Mouse (Mus musculus): ENCODE results near the gene E130114P18Rik. TPM values are rescaled to one million over a fixed set of nuclear protein-coding genes. Genes with fewer than 3 reads are reported as not detected.
A peak's percentile ranks its signal among the peaks of the same experiment; 100 is the strongest.

E130114P18Rik gene
- polyA plus RNA-seq, 1 experiment from 2014 or later: 0.60 TPM

DNA sequence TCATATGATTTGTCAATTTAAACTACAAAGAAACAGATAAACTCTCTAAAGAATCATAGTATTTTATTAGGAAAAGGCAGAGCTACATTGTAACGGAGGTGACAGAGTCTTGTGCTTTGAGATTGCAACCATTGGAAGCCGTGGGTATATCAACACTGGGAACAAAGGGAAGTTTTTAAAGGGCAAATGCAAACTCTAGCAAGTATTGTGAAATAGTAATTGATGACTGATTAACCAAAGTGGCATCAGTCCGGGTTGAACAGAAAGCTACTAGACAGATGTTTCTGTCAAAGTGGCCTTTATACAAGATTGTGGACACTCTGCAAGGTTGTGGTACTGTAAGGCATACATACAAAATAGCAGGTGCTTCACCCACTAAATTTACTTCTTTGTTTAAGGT is 162.8 kb downstream of the E130114P18Rik start:
- Histone ChIP-seq H3K9ac (ENCODE audit: low read depth, low read length) (no peak overlapping the region), H3K27me3 (replicated peaks; ENCODE audit: control insufficient read depth, insufficient read depth, low read length) (no peaks in the 10 kb centered on the region), H3K36me3 (ENCODE audit: control insufficient read depth, insufficient read depth, low read length) (no peaks in the 10 kb centered on the region), H3K4me3 (ENCODE audit: low read depth, low read length) (no peak overlapping the region), H3K27ac (ENCODE audit: low read depth, low read length) (no peak overlapping the region), H3K4me1 (replicated peaks; ENCODE audit: control insufficient read depth, insufficient read depth, low read length) (no peaks in the 10 kb centered on the region), H3K4me2 (no peak overlapping the region), H3K9me3 (ENCODE audit: control insufficient read depth, low read length) (no peaks in the 10 kb centered on the region)
- WGBS: 75% methylated on average over 3 of the region's 3 CpGs
- ATAC-seq (replicated peaks; ENCODE audit: low FRiP score): peak; percentile 63; the same call in 1 of the 2 replicates
- DNase-seq (ENCODE audit: low spot score): no peak

DNA sequence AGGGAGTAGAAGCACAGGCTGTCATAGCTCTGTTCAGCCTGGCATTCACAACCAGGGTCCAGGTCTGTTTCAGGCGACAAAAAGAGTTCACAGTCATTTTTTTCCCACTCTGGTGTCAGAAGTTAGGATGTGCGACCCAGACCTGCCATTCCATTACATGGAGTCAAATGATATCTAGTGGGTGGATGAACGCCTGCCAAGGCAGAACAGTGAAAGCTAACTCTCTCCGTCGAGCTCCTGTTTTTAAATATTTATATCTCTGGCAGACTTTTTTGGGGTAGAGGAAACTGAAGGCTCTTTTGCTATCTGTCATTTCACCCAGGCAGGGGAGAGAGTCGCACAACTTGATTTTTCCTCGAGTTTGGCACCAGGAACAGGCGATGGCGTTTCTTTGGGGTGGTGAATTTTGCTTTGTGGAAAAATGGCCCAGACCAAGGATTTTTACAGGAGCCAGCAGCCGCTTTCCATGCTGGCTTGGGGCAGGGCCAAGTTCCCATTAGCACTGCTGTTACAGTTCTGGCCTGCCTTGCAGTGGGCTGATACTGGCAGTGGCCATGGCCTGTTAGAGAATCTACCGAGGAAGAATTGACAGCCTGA is 166.5 kb downstream of the E130114P18Rik start:
- no peak for DNase-seq (ENCODE audit: low spot score)
- Histone ChIP-seq H3K4me1 (replicated peaks; ENCODE audit: control insufficient read depth, insufficient read depth, low read length) (no peaks in the 10 kb centered on the region), H3K9ac (ENCODE audit: low read depth, low read length) (no peak overlapping the region), H3K4me2 (no peak overlapping the region), H3K27ac (ENCODE audit: low read depth, low read length) (no peak overlapping the region), H3K36me3 (ENCODE audit: control insufficient read depth, insufficient read depth, low read length) (no peaks in the 10 kb centered on the region), H3K4me3 (ENCODE audit: low read depth, low read length) (no peak overlapping the region), H3K27me3 (replicated peaks; ENCODE audit: control insufficient read depth, insufficient read depth, low read length) (no peaks in the 10 kb centered on the region), H3K9me3 (ENCODE audit: control insufficient read depth, low read length) (no peaks in the 10 kb centered on the region)
- no peak for ATAC-seq (replicated peaks; ENCODE audit: low FRiP score)
- 67% methylated on average over 11 of the region's 11 CpGs for WGBS

DNA sequence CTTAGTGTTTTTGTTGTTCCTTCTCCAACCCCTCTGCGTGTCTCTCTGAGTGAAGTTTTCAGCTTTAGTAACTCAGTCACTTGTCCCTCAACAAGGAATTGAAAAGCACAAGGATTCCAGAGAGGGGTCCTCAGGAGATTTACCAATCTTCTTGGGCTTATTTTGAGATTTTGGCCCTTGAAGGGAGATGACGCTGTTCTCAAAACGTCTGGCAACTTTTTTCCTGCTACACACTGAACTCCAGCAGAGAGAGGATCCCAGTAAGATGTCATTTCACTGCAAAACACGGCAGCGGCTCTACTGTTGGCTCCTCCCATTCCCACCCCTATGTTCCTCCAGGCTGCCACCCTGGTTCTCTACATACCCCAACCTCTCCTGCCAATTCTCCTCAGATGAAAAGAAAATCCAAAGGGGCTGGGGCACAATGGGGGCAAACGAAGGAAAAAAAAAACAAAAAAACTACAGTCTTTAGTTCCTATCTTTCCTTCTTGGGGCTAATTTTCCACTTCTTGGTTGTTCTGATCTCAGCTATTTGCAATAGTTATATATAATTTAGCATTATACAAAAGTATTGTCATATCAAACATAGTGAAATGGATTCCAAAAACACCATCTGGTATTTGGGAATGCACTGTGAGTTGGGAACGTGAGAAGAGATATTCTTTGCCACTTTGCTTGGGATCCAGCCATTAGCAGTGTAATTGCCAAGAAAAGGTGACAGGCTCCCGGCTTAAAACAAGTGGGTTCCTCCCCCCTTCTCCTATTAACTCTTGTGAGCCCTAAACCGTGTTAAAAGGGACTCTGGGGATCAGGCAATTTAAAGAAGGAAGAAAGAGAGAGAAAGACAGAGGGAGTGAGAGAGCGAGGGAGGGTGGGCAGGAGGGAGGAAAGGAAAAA is 167.8 kb downstream of the E130114P18Rik start:
- Histone ChIP-seq H3K9me3 (ENCODE audit: control insufficient read depth, low read length) (no peaks in the 10 kb centered on the region), H3K36me3 (ENCODE audit: control insufficient read depth, insufficient read depth, low read length) (no peaks in the 10 kb centered on the region), H3K4me2 (no peak overlapping the region), H3K9ac (ENCODE audit: low read depth, low read length) (no peak overlapping the region), H3K4me3 (ENCODE audit: low read depth, low read length) (no peak overlapping the region), H3K4me1 (replicated peaks; ENCODE audit: control insufficient read depth, insufficient read depth, low read length) (no peaks in the 10 kb centered on the region), H3K27me3 (replicated peaks; ENCODE audit: control insufficient read depth, insufficient read depth, low read length) (no peaks in the 10 kb centered on the region), H3K27ac (ENCODE audit: low read depth, low read length) (no peak overlapping the region)
- DNase-seq (ENCODE audit: low spot score) (no peak), ATAC-seq (replicated peaks; ENCODE audit: low FRiP score) (no peak)
- WGBS: 41% methylated on average over 10 of the region's 10 CpGs

DNA sequence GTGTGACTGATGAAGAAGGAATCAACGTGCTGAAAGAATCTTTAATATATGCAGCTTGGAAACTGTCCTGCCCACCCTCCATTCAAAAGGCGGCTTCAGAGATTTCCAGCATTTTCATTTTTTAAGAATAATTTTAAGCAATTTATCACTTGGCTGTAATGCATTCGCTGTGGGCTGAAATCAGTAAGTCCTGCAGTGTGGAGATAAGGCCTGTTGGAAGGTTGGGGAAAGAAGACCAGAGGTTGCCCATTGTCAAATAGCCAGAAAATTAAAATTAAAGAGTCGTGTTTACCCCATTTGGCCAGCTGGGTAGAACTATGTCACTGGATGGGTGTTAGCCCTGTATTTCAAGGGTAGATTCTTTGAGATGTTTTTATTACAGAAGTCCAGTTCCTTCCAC is 168.5 kb downstream of the E130114P18Rik start:
- H3K4me2 ChIP-seq: no peak overlapping the region
- WGBS: 66% methylated on average over 4 of the region's 4 CpGs
- no peak for DNase-seq (ENCODE audit: low spot score)
- ATAC-seq (replicated peaks; ENCODE audit: low FRiP score): no peak
- no peak overlapping the region for H3K27ac ChIP-seq (ENCODE audit: low read depth, low read length)
- H3K27me3 ChIP-seq (replicated peaks; ENCODE audit: control insufficient read depth, insufficient read depth, low read length): no peaks in the 10 kb centered on the region
- no peaks in the 10 kb centered on the region for H3K9me3 ChIP-seq (ENCODE audit: control insufficient read depth, low read length)
- no peak overlapping the region for H3K4me3 ChIP-seq (ENCODE audit: low read depth, low read length)
- H3K4me1 ChIP-seq (replicated peaks; ENCODE audit: control insufficient read depth, insufficient read depth, low read length): no peaks in the 10 kb centered on the region
- no peaks in the 10 kb centered on the region for H3K36me3 ChIP-seq (ENCODE audit: control insufficient read depth, insufficient read depth, low read length)
- H3K9ac ChIP-seq (ENCODE audit: low read depth, low read length): no peak overlapping the region

DNA sequence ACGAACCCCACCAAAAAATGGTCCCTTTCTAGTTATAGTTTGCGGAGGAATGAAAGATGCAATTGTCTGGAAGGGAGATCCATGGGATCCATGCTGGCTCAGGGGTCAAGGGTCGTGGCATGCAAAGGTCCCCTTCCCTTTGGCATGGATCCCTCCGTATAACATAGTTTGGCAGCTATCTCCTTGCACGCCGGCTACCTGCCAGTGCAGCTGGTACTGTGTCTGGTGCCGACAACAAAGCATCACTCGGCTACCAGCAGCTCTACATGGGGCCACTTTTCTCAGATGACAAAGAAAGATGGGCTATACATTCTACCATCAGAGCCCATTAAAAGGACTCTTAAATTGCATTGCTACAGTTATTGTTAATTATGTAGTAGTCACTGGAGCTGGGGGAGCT is 169.2 kb downstream of the E130114P18Rik start:
- WGBS: 80% methylated on average over 8 of the region's 8 CpGs
- Histone ChIP-seq H3K4me2 (no peak overlapping the region), H3K4me3 (ENCODE audit: low read depth, low read length) (no peak overlapping the region), H3K4me1 (replicated peaks; ENCODE audit: control insufficient read depth, insufficient read depth, low read length) (no peaks in the 10 kb centered on the region), H3K27me3 (replicated peaks; ENCODE audit: control insufficient read depth, insufficient read depth, low read length) (no peaks in the 10 kb centered on the region), H3K36me3 (ENCODE audit: control insufficient read depth, insufficient read depth, low read length) (no peaks in the 10 kb centered on the region), H3K9ac (ENCODE audit: low read depth, low read length) (no peak overlapping the region), H3K27ac (ENCODE audit: low read depth, low read length) (no peak overlapping the region), H3K9me3 (ENCODE audit: control insufficient read depth, low read length) (no peaks in the 10 kb centered on the region)
- ATAC-seq (replicated peaks; ENCODE audit: low FRiP score) (no peak), DNase-seq (ENCODE audit: low spot score) (no peak)

DNA sequence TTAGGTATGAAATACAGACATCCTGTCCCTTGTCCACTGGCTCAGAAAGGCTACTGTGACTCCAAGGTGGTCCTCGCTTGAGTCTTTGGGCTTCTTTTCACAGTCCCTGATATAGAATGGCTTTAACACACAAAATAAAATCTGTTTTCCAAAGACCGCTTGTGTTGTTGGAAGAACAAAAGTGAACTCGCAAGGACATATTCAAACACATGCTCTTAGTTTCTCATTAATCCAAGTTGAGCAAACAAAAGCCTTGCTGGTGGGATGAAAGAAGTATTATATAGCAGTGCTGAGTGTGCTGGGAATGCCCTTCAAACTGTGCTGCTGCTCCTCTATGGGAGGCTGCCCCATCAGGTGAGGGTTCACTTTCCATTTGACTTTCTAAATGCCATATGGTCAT is 169.7 kb downstream of the E130114P18Rik start:
- Histone ChIP-seq H3K4me3 (ENCODE audit: low read depth, low read length) (no peak overlapping the region), H3K36me3 (ENCODE audit: control insufficient read depth, insufficient read depth, low read length) (no peaks in the 10 kb centered on the region), H3K9ac (ENCODE audit: low read depth, low read length) (no peak overlapping the region), H3K9me3 (ENCODE audit: control insufficient read depth, low read length) (no peaks in the 10 kb centered on the region), H3K4me1 (replicated peaks; ENCODE audit: control insufficient read depth, insufficient read depth, low read length) (no peaks in the 10 kb centered on the region), H3K27ac (ENCODE audit: low read depth, low read length) (no peak overlapping the region), H3K27me3 (replicated peaks; ENCODE audit: control insufficient read depth, insufficient read depth, low read length) (no peaks in the 10 kb centered on the region), H3K4me2 (no peak overlapping the region)
- no peak for ATAC-seq (replicated peaks; ENCODE audit: low FRiP score)
- WGBS: 80% methylated on average over 3 of the region's 3 CpGs
- DNase-seq (ENCODE audit: low spot score): no peak

DNA sequence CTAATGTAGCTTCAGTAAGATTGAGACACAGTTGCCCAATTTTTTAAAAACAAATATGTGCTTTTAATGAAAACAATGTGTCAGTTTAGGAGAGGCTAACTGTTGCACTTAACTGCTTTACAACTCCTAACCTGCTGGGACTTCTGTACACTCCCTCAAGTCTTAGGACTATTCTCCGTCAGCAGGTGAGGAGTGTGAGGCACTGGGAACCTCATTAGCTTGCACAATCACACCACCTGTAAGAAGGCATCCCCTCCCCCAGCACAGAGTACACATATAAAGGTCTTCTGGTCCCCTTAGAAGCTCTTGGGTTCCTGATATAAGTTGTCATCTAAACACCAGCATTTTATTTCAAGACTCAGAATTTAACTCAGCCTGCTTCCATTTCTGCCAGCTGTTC is 170.7 kb downstream of the E130114P18Rik start:
- H3K27me3 ChIP-seq (replicated peaks; ENCODE audit: control insufficient read depth, insufficient read depth, low read length): no peaks in the 10 kb centered on the region
- no peak for DNase-seq (ENCODE audit: low spot score)
- H3K9me3 ChIP-seq (ENCODE audit: control insufficient read depth, low read length): no peaks in the 10 kb centered on the region
- no peak overlapping the region for H3K4me3 ChIP-seq (ENCODE audit: low read depth, low read length)
- H3K36me3 ChIP-seq (ENCODE audit: control insufficient read depth, insufficient read depth, low read length): no peaks in the 10 kb centered on the region
- H3K4me1 ChIP-seq (replicated peaks; ENCODE audit: control insufficient read depth, insufficient read depth, low read length): no peaks in the 10 kb centered on the region
- no peak overlapping the region for H3K27ac ChIP-seq (ENCODE audit: low read depth, low read length)
- no peak overlapping the region for H3K4me2 ChIP-seq
- WGBS: 83% methylated on average over 1 of the region's 1 CpGs
- no peak for ATAC-seq (replicated peaks; ENCODE audit: low FRiP score)
- H3K9ac ChIP-seq (ENCODE audit: low read depth, low read length): no peak overlapping the region

DNA sequence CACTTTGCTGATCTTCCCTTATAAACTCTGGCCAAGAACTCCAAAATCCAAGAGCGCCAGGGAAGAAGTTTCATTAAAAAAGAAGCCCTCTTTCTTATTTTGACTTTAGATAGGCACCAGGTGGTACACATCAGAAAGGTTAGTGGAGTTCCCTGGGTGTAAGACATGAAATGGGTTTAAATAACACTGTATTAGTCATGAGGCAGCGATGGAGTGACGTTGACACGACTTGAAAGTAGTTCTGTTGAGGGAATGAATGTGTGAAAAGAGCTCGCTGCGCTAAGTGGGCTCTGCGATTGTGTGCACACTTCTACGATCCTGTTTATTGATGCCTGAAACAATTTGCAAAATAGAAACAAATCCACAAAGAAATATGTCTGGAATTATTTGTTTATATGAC is 171.4 kb downstream of the E130114P18Rik start:
- Histone ChIP-seq H3K4me3 (ENCODE audit: low read depth, low read length) (no peak overlapping the region), H3K27ac (ENCODE audit: low read depth, low read length) (no peak overlapping the region), H3K9me3 (ENCODE audit: control insufficient read depth, low read length) (no peaks in the 10 kb centered on the region), H3K4me1 (replicated peaks; ENCODE audit: control insufficient read depth, insufficient read depth, low read length) (peaks cover 5% of the 10 kb centered on the region), H3K4me2 (no peak overlapping the region), H3K36me3 (ENCODE audit: control insufficient read depth, insufficient read depth, low read length) (no peaks in the 10 kb centered on the region), H3K27me3 (replicated peaks; ENCODE audit: control insufficient read depth, insufficient read depth, low read length) (no peaks in the 10 kb centered on the region), H3K9ac (ENCODE audit: low read depth, low read length) (no peak overlapping the region)
- ATAC-seq (replicated peaks; ENCODE audit: low FRiP score) (no peak), DNase-seq (ENCODE audit: low spot score) (no peak)
- WGBS: 87% methylated on average over 8 of the region's 8 CpGs

DNA sequence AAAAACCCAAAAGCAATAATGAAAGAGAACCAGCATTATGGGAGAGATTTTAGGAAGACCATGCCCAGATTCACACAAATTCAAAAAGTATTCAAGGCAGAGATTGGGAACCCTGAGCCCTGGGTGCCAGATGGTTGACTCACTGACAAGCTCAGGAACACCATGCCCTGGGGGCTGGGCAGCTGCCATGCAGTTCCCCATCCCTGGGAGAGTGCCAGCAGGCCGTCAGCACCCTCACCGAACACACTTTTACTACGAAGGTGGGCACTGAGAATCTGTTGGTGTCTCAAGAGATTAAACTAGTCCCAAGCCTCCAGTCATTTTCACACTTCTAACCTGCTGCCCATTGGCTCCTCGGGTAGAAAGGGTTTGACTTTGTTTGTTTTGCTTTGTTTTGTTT is 175.3 kb downstream of the E130114P18Rik start:
- DNase-seq (ENCODE audit: low spot score): no peak
- H3K4me1 ChIP-seq (replicated peaks; ENCODE audit: control insufficient read depth, insufficient read depth, low read length): peaks cover 9% of the 10 kb centered on the region
- no peak overlapping the region for H3K4me3 ChIP-seq (ENCODE audit: low read depth, low read length)
- no peak overlapping the region for H3K9ac ChIP-seq (ENCODE audit: low read depth, low read length)
- H3K27me3 ChIP-seq (replicated peaks; ENCODE audit: control insufficient read depth, insufficient read depth, low read length): no peaks in the 10 kb centered on the region
- 74% methylated on average over 4 of the region's 4 CpGs for WGBS
- no peak for ATAC-seq (replicated peaks; ENCODE audit: low FRiP score)
- H3K27ac ChIP-seq (ENCODE audit: low read depth, low read length): no peak overlapping the region
- H3K9me3 ChIP-seq (ENCODE audit: control insufficient read depth, low read length): no peaks in the 10 kb centered on the region
- H3K36me3 ChIP-seq (ENCODE audit: control insufficient read depth, insufficient read depth, low read length): no peaks in the 10 kb centered on the region
- no peak overlapping the region for H3K4me2 ChIP-seq
